Mouse (Mus musculus): ENCODE measurements around the gene Gla. TPM values are rescaled to one million over a fixed set of nuclear protein-coding genes. Genes with fewer than 3 reads are reported as not detected.

The Gla gene
- polyA plus RNA-seq, 1 experiment from 2014 or later: 6.3 TPM

- 81% methylated on average over 11 of the region's 11 CpGs for WGBS
- H3K4me1 ChIP-seq (ENCODE audit: control insufficient read depth, insufficient read depth, low read length): no peaks in the 10 kb centered on the region
- no peaks in the 10 kb centered on the region for H3K27me3 ChIP-seq (ENCODE audit: control insufficient read depth, insufficient read depth, low read length)
- no peaks in the 10 kb centered on the region for H3K36me3 ChIP-seq (ENCODE audit: control insufficient read depth, insufficient read depth, low read length)
- no peaks in the 10 kb centered on the region for H3K9me3 ChIP-seq (ENCODE audit: control insufficient read depth, low read length)
- no peak overlapping the region for H3K9ac ChIP-seq (ENCODE audit: low read depth, low read length)
- H3K4me2 ChIP-seq (replicated peaks; ENCODE audit: low read depth, low read length): no peak overlapping the region
- ATAC-seq (ENCODE audit: low FRiP score, low TSS enrichment): no peak
- H3K27ac ChIP-seq (ENCODE audit: low read depth, low read length): no peak overlapping the region
- no peak overlapping the region for H3K4me3 ChIP-seq (ENCODE audit: low read length)
Measured at GRCm38 (mm10) chrX:134582270-134582669, 18.7 kb downstream of the Gla start.

- Histone ChIP-seq H3K27ac (ENCODE audit: low read depth, low read length) (no peak overlapping the region), H3K4me2 (replicated peaks; ENCODE audit: low read depth, low read length) (no peak overlapping the region), H3K9me3 (ENCODE audit: control insufficient read depth, low read length) (no peaks in the 10 kb centered on the region), H3K9ac (ENCODE audit: low read depth, low read length) (no peak overlapping the region), H3K27me3 (ENCODE audit: control insufficient read depth, insufficient read depth, low read length) (no peaks in the 10 kb centered on the region), H3K36me3 (ENCODE audit: control insufficient read depth, insufficient read depth, low read length) (no peaks in the 10 kb centered on the region), H3K4me3 (ENCODE audit: low read length) (no peak overlapping the region), H3K4me1 (ENCODE audit: control insufficient read depth, insufficient read depth, low read length) (no peaks in the 10 kb centered on the region)
- ATAC-seq (ENCODE audit: low FRiP score, low TSS enrichment): no peak
- WGBS: 83% methylated on average over 14 of the region's 14 CpGs
Measured at GRCm38 (mm10) chrX:134580528-134581305, 20.2 kb downstream of the Gla start.

DNA sequence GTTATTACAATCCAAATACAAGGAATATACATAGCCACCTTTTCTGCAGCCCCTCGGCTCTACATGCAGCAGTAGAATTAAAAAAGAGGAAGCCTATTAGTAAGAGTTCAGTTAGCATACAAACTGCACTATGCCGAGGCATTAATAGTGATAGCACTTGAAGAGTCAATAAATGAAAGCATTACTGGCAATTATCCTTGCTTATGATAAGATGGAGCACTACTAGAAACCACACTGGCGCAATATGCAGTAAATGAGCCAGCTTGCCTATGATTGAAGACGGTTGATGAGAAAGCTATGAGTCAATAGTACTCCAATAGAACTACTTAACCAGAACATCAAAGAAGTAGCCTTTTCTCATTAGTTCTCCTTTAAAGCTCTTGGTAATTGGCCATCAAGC, 23.0 kb downstream of the Gla start:
- H3K27me3 ChIP-seq (ENCODE audit: control insufficient read depth, insufficient read depth, low read length): no peaks in the 10 kb centered on the region
- no peak overlapping the region for H3K9ac ChIP-seq (ENCODE audit: low read depth, low read length)
- H3K9me3 ChIP-seq (ENCODE audit: control insufficient read depth, low read length): no peaks in the 10 kb centered on the region
- H3K36me3 ChIP-seq (ENCODE audit: control insufficient read depth, insufficient read depth, low read length): no peaks in the 10 kb centered on the region
- no peaks in the 10 kb centered on the region for H3K4me1 ChIP-seq (ENCODE audit: control insufficient read depth, insufficient read depth, low read length)
- no peak for ATAC-seq (ENCODE audit: low FRiP score, low TSS enrichment)
- no peak overlapping the region for H3K27ac ChIP-seq (ENCODE audit: low read depth, low read length)
- no peak overlapping the region for H3K4me2 ChIP-seq (replicated peaks; ENCODE audit: low read depth, low read length)
- WGBS: 80% methylated on average over 4 of the region's 4 CpGs
- no peak overlapping the region for H3K4me3 ChIP-seq (ENCODE audit: low read length)

- H3K27me3 ChIP-seq (ENCODE audit: control insufficient read depth, insufficient read depth, low read length): no peaks in the 10 kb centered on the region; the same call in 1 of the 2 replicates
- H3K4me1 ChIP-seq (ENCODE audit: control insufficient read depth, insufficient read depth, low read length): no peaks in the 10 kb centered on the region
- no peaks in the 10 kb centered on the region for H3K36me3 ChIP-seq (ENCODE audit: control insufficient read depth, insufficient read depth, low read length)
- no peak overlapping the region for H3K4me2 ChIP-seq (replicated peaks; ENCODE audit: low read depth, low read length)
- H3K9me3 ChIP-seq (ENCODE audit: control insufficient read depth, low read length): no peaks in the 10 kb centered on the region
- no peak overlapping the region for H3K9ac ChIP-seq (ENCODE audit: low read depth, low read length)
- H3K27ac ChIP-seq (ENCODE audit: low read depth, low read length): no peak overlapping the region
- WGBS: 82% methylated on average over 8 of the region's 8 CpGs
- H3K4me3 ChIP-seq (ENCODE audit: low read length): no peak overlapping the region
- ATAC-seq (ENCODE audit: low FRiP score, low TSS enrichment): no peak
Measured at GRCm38 (mm10) chrX:134566536-134567222, 34.2 kb downstream of the Gla start.

DNA sequence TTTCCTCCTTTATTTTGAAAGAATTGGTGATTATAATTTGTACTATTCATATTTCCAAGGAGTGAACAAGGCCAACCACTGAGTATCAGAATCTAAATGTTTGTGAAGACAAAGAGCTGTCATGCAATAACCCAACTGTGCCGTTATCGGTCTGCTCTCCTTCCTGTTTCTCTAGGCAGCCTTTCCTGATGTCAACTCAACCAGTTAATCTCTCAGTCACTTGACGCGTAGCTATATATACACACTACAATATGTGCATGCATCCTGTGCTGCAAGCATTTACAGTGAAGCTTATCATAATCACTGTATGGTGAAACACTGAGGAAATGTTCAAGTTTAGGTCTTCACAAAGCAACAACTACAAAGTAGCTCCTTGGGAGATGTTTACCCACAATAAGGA, 36.6 kb downstream of the Gla start:
- H3K36me3 ChIP-seq (ENCODE audit: control insufficient read depth, insufficient read depth, low read length): no peaks in the 10 kb centered on the region
- H3K4me3 ChIP-seq (ENCODE audit: low read length): no peak overlapping the region
- no peaks in the 10 kb centered on the region; the same call in 1 of the 2 replicates for H3K27me3 ChIP-seq (ENCODE audit: control insufficient read depth, insufficient read depth, low read length)
- H3K9ac ChIP-seq (ENCODE audit: low read depth, low read length): no peak overlapping the region
- H3K4me2 ChIP-seq (replicated peaks; ENCODE audit: low read depth, low read length): no peak overlapping the region
- H3K27ac ChIP-seq (ENCODE audit: low read depth, low read length): no peak overlapping the region
- ATAC-seq (ENCODE audit: low FRiP score, low TSS enrichment): no peak
- H3K9me3 ChIP-seq (ENCODE audit: control insufficient read depth, low read length): no peaks in the 10 kb centered on the region
- H3K4me1 ChIP-seq (ENCODE audit: control insufficient read depth, insufficient read depth, low read length): no peaks in the 10 kb centered on the region
- WGBS: 84% methylated on average over 4 of the region's 4 CpGs

DNA sequence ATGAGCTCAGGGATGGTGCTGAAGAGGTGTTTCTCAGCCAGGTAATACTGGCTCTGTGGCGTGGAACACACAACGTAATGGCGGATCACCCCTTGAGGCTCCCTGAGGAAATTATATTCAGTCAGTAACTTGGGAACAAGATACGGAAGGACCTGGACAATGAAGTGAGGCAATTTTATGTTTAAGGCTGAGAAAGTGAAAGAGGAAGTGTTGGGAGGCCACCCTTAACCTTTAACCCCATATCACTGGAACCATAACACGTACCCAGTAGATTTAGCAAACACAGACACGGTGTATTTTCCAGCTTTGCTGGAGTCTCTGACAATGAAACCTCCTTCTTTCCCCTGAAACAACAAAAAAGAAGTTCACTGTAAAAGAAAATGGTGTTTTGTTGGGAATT, 46.5 kb downstream of the Gla start:
- 75% methylated on average over 6 of the region's 6 CpGs for whole genome bisulfite sequencing
- Histone ChIP-seq H3K4me2 (replicated peaks; ENCODE audit: low read depth, low read length) (no peak overlapping the region), H3K9me3 (ENCODE audit: control insufficient read depth, low read length) (no peaks in the 10 kb centered on the region), H3K27me3 (ENCODE audit: control insufficient read depth, insufficient read depth, low read length) (no peaks in the 10 kb centered on the region), H3K4me1 (ENCODE audit: control insufficient read depth, insufficient read depth, low read length) (no peaks in the 10 kb centered on the region), H3K27ac (ENCODE audit: low read depth, low read length) (no peak overlapping the region), H3K4me3 (ENCODE audit: low read length) (no peak overlapping the region), H3K9ac (ENCODE audit: low read depth, low read length) (no peak overlapping the region), H3K36me3 (ENCODE audit: control insufficient read depth, insufficient read depth, low read length) (no peaks in the 10 kb centered on the region)
- no peak for ATAC-seq (ENCODE audit: low FRiP score, low TSS enrichment)

- no peaks in the 10 kb centered on the region for H3K36me3 ChIP-seq (ENCODE audit: control insufficient read depth, insufficient read depth, low read length)
- no peak overlapping the region for H3K9ac ChIP-seq (ENCODE audit: low read depth, low read length)
- no peak for ATAC-seq (ENCODE audit: low FRiP score, low TSS enrichment)
- no peaks in the 10 kb centered on the region for H3K4me1 ChIP-seq (ENCODE audit: control insufficient read depth, insufficient read depth, low read length)
- 74% methylated on average over 4 of the region's 4 CpGs for WGBS
- no peaks in the 10 kb centered on the region for H3K27me3 ChIP-seq (ENCODE audit: control insufficient read depth, insufficient read depth, low read length)
- H3K4me3 ChIP-seq (ENCODE audit: low read length): no peak overlapping the region
- no peak overlapping the region for H3K4me2 ChIP-seq (replicated peaks; ENCODE audit: low read depth, low read length)
- no peaks in the 10 kb centered on the region for H3K9me3 ChIP-seq (ENCODE audit: control insufficient read depth, low read length)
- H3K27ac ChIP-seq (ENCODE audit: low read depth, low read length): no peak overlapping the region
Measured at GRCm38 (mm10) chrX:134553326-134553725, 47.6 kb downstream of the Gla start.

GRCm38 (mm10) chrX:134550903-134551302, 50.0 kb downstream of the Gla start:
- WGBS: 25% methylated on average over 5 of the region's 5 CpGs
- peak; percentile 66; the same call in 1 of the 2 replicates for ATAC-seq (ENCODE audit: low FRiP score, low TSS enrichment)
- H3K36me3 ChIP-seq (ENCODE audit: control insufficient read depth, insufficient read depth, low read length): no peaks in the 10 kb centered on the region

DNA sequence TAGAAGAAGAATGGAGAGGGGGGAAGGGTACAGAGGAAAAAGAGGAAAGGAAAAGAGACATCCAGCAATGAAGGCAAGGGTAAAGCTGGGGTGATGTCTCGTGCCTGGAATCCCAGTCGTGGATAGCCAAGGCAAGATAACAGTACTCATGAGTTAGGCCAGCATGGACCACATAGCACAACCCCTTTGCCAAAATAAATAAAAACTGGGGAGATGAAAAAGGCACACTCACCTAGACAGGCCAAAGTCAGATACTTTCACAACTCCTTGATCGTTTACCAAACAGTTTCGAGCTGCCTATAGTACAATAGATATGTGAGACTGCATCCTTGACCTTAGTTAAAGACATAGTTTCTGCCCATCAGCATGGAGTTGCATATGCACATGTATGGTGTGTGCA, 53.6 kb downstream of the Gla start:
- H3K9ac ChIP-seq (ENCODE audit: low read depth, low read length): no peak overlapping the region
- ATAC-seq (ENCODE audit: low FRiP score, low TSS enrichment): no peak

More at GRCm38 (mm10) chrX:134550903-134551302, 50.0 kb downstream of the Gla start:
- no peak overlapping the region for H3K4me3 ChIP-seq (ENCODE audit: low read length)
- no peak overlapping the region for H3K9ac ChIP-seq (ENCODE audit: low read depth, low read length)
- no peak overlapping the region for H3K27ac ChIP-seq (ENCODE audit: low read depth, low read length)
- no peaks in the 10 kb centered on the region for H3K27me3 ChIP-seq (ENCODE audit: control insufficient read depth, insufficient read depth, low read length)
- no peaks in the 10 kb centered on the region for H3K4me1 ChIP-seq (ENCODE audit: control insufficient read depth, insufficient read depth, low read length)
- H3K4me2 ChIP-seq (replicated peaks; ENCODE audit: low read depth, low read length): no peak overlapping the region
- no peaks in the 10 kb centered on the region for H3K9me3 ChIP-seq (ENCODE audit: control insufficient read depth, low read length)

More for the DNA sequence above, 53.6 kb downstream of the Gla start:
- no peak overlapping the region for H3K27ac ChIP-seq (ENCODE audit: low read depth, low read length)
- H3K27me3 ChIP-seq (ENCODE audit: control insufficient read depth, insufficient read depth, low read length): no peaks in the 10 kb centered on the region
- H3K4me2 ChIP-seq (replicated peaks; ENCODE audit: low read depth, low read length): no peak overlapping the region
- no peaks in the 10 kb centered on the region for H3K36me3 ChIP-seq (ENCODE audit: control insufficient read depth, insufficient read depth, low read length)
- WGBS: 85% methylated on average over 4 of the region's 4 CpGs
- no peaks in the 10 kb centered on the region for H3K4me1 ChIP-seq (ENCODE audit: control insufficient read depth, insufficient read depth, low read length)
- no peaks in the 10 kb centered on the region for H3K9me3 ChIP-seq (ENCODE audit: control insufficient read depth, low read length)
- no peak overlapping the region for H3K4me3 ChIP-seq (ENCODE audit: low read length)

Data from kidney, embryonic 14.5 days (tissue).